In genomic region chr4:32238921-32239748, GRCm38 (mm10) we compare ENCODE assay signal across 7 mouse cellular contexts. TPM values are rescaled to one million over a fixed set of nuclear protein-coding genes. Genes with fewer than 3 reads are reported as not detected.
DNase-seq lines count a peak whose midpoint lies in the region; ATAC-seq and TF ChIP-seq lines count a peak whose summit lies in the region.

No protein-coding gene starts in this region.

- H3K4me3 ChIP-seq in hindbrain, postnatal 0 days (ENCODE audit: low read length) = peak overlapping the region; percentile 97
- H3K4me3 ChIP-seq in limb, embryonic 11.5 days (ENCODE audit: low read depth, low read length) = peak overlapping the region; percentile 86
- H3K4me3 ChIP-seq in midbrain, embryonic 12.5 days = peak overlapping the region; percentile 98
- peak overlapping the region; percentile 84 for H3K4me3 ChIP-seq in small intestine, adult 2 months (ENCODE audit: low read depth, low read length)

- peak; percentile 77 for ATAC-seq in hindbrain, postnatal 0 days
- peak; percentile 61 for ATAC-seq in limb, embryonic 11.5 days (ENCODE audit: insufficient number of reproducible peaks, low FRiP score, low TSS enrichment, low read depth)
- peak; percentile 66 for ATAC-seq in midbrain, embryonic 12.5 days (ENCODE audit: low FRiP score, low read depth)

- peak; percentile 79 for DNase-seq in ZHBTc4 (ENCODE audit: low read depth, low spot score)
- peak; percentile 77 to 78 for DNase-seq in cerebellum, postnatal 25 days
- peak; percentile 78 for DNase-seq in gastrocnemius, postnatal 10 days
- DNase-seq in hindbrain, postnatal 0 days (ENCODE audit: low spot score) = peak; percentile 82
- DNase-seq in limb, embryonic 11.5 days (ENCODE audit: low spot score) = peak; percentile 83

- no peak; the same call in 1 of the 2 replicates for TF ChIP-seq CTCF in hindbrain, postnatal 0 days (IDR thresholded peaks at IDR 0.05; ENCODE audit: low read depth)
- no peak for TF ChIP-seq CTCF in small intestine, adult 2 months (IDR thresholded peaks at IDR 0.05; ENCODE audit: extremely low read depth, insufficient read length, insufficient replicate concordance, low read depth, low read length)

- H3K27me3 ChIP-seq in hindbrain, postnatal 0 days (ENCODE audit: insufficient read depth, low read length) = no peaks in the 10 kb centered on the region
- no peaks in the 10 kb centered on the region for H3K27me3 ChIP-seq in limb, embryonic 11.5 days (ENCODE audit: control insufficient read depth, insufficient read depth, low read length)
- peaks cover 28% of the 10 kb centered on the region; the same call in 1 of the 2 replicates for H3K27me3 ChIP-seq in midbrain, embryonic 12.5 days
- H3K27me3 ChIP-seq in small intestine, adult 2 months (ENCODE audit: control insufficient read depth, insufficient read depth, low read length) = no peaks in the 10 kb centered on the region

- peak overlapping the region; percentile 93 for H3K9ac ChIP-seq in hindbrain, postnatal 0 days (replicated peaks; ENCODE audit: low read length)
- peak overlapping the region; percentile 87 for H3K9ac ChIP-seq in limb, embryonic 11.5 days (ENCODE audit: low read length)
- H3K9ac ChIP-seq in midbrain, embryonic 12.5 days (replicated peaks) = peak overlapping the region; percentile 96

- H3K36me3 ChIP-seq in hindbrain, postnatal 0 days (ENCODE audit: insufficient read depth, low read length) = no peaks in the 10 kb centered on the region
- H3K36me3 ChIP-seq in limb, embryonic 11.5 days (ENCODE audit: control insufficient read depth, insufficient read depth, low read length) = no peaks in the 10 kb centered on the region
- no peaks in the 10 kb centered on the region for H3K36me3 ChIP-seq in midbrain, embryonic 12.5 days
- no peaks in the 10 kb centered on the region for H3K36me3 ChIP-seq in small intestine, adult 2 months (ENCODE audit: control insufficient read depth, insufficient read depth, low read length)

- peak overlapping the region; percentile 94 for H3K27ac ChIP-seq in hindbrain, postnatal 0 days
- H3K27ac ChIP-seq in limb, embryonic 11.5 days (replicated peaks; ENCODE audit: low read depth, low read length) = peak overlapping the region; percentile 92
- peak overlapping the region; percentile 97 for H3K27ac ChIP-seq in midbrain, embryonic 12.5 days (replicated peaks)
- peak overlapping the region; percentile 78 for H3K27ac ChIP-seq in small intestine, adult 2 months (ENCODE audit: insufficient read depth, low read depth, low read length)

- 4% methylated on average over 64 of the region's 100 CpGs for WGBS in hindbrain, postnatal 0 days
- under 1% methylated on average over 89 of the region's 100 CpGs for WGBS in limb, embryonic 11.5 days
- under 1% methylated on average over 75 of the region's 100 CpGs for WGBS in midbrain, embryonic 12.5 days
- under 1% methylated on average over 100 of the region's 100 CpGs for WGBS in small intestine, adult 2 months

- H3K4me1 ChIP-seq in hindbrain, postnatal 0 days (ENCODE audit: insufficient read depth, low read length) = peaks cover 34% of the 10 kb centered on the region; the same call in 1 of the 2 replicates
- peaks cover 51% of the 10 kb centered on the region for H3K4me1 ChIP-seq in limb, embryonic 11.5 days (ENCODE audit: control insufficient read depth, insufficient read depth, low read length)
- peaks cover 48% of the 10 kb centered on the region for H3K4me1 ChIP-seq in midbrain, embryonic 12.5 days
- H3K4me1 ChIP-seq in small intestine, adult 2 months (ENCODE audit: control insufficient read depth, insufficient read depth, insufficient read length, low read length) = peaks cover 2% of the 10 kb centered on the region; the same call in 1 of the 2 replicates

- no peak; the same call in none of the 2 replicates for TF ChIP-seq POLR2A in small intestine, adult 2 months (IDR thresholded peaks at IDR 0.05; ENCODE audit: low read depth, low read length)

- peak overlapping the region; percentile 96 for H3K4me2 ChIP-seq in hindbrain, postnatal 0 days (ENCODE audit: low read depth, low read length)
- peak overlapping the region; percentile 95 for H3K4me2 ChIP-seq in limb, embryonic 11.5 days (ENCODE audit: low read depth, severe bottlenecking)
- peak overlapping the region; percentile 86 for H3K4me2 ChIP-seq in midbrain, embryonic 12.5 days (replicated peaks)

- H3K9me3 ChIP-seq in hindbrain, postnatal 0 days (ENCODE audit: low read length) = no peaks in the 10 kb centered on the region
- no peaks in the 10 kb centered on the region for H3K9me3 ChIP-seq in limb, embryonic 11.5 days (ENCODE audit: control insufficient read depth, low read length)
- H3K9me3 ChIP-seq in midbrain, embryonic 12.5 days = no peaks in the 10 kb centered on the region

RNA-seq across cellular contexts. Expression of gene Bach2, which starts 0.5 kb away (rescaled TPM):
- total RNA-seq in gastrocnemius, postnatal 10 days (2021) = 10 to 100 TPM in 1 of 2 experiments, 1 to 10 TPM in 1; 8.7 to 10.9 TPM
- 11.7 and 13.9 TPM in 2 replicates for total RNA-seq in hindbrain, postnatal 0 days (2014; rRNA removed)
- polyA plus RNA-seq in hindbrain, postnatal 0 days (2015; fragmentation: Nextera tagmentation; extraction: Ambion mirVana) = 12.6 and 14.7 TPM in 2 replicates
- polyA plus RNA-seq in limb, embryonic 11.5 days (2014; fragmentation: Nextera tagmentation; extraction: Ambion mirVana) = 16.4 and 17.9 TPM in 2 replicates
- polyA plus RNA-seq in midbrain, embryonic 12.5 days (2016; fragmentation: Nextera tagmentation; extraction: Ambion mirVana) = 17.8 and 18.8 TPM in 2 replicates
- 0.50 and 3.5 TPM in 2 replicates for polyA plus RNA-seq in small intestine, adult 2 months (2012; rRNA removed)

Comparison
In these comparisons a context has a peak if more than half of its experiments do, and no peak if none do; other contexts are left out.
1. Peak in every context shown above with its lines: DNase-seq, ATAC-seq, H3K4me3 ChIP-seq and H3K27ac ChIP-seq.